Mouse (Mus musculus): ENCODE results near the gene Bmpr1b.

Bmpr1b gene

DNA sequence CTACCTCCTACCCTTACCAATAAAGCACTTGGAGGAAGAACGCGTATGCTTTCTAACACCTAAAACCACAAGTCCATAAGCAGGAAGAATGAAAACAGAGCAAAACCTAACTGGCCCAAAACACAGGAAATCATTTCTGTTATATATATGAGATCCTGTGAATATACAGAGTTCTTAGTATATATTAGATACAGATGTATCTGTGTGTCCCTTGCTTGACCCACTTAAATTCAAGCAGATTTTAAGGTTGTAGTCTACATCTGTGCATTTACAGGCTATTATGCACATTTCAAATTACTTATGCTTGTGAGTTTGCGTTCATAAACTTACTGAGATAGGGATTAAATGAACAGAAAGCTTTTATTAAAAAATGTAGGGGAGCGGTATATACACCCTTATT, 271.5 kb downstream of the Bmpr1b start:
- no peak for DNase-seq

DNA sequence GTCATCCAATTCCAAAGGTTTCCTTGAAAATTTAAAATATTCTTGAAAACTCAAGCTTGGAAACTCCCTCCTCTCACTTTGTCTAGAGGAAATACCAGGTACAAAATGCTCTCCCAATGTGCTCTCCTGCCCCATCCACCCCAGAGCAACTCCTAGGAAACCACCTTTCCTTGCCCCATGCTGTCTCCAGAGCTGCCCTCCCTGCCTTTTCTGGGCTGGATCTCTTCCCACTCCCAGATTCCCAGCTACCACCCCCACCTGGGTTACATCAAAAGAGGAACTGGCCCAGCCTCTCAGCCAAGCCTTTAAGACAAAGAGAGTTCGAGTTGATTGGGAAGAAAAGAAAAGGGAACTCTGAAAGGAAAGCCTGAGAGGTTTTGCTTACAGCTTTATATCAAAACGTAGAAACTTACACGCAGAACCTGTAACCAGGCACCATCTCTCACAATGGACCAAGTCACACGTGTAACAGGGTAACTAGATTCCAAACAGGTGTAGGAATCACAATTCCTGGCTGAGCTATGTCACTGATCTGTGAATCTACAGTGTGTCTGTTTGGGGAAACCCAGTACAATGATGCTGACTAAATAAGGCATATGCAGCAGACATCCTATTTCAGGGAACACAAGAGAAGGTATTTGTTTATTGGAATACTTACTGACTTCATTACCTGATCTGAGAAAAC, 272.2 kb downstream of the Bmpr1b start:
- DNase-seq, result no peak

DNA sequence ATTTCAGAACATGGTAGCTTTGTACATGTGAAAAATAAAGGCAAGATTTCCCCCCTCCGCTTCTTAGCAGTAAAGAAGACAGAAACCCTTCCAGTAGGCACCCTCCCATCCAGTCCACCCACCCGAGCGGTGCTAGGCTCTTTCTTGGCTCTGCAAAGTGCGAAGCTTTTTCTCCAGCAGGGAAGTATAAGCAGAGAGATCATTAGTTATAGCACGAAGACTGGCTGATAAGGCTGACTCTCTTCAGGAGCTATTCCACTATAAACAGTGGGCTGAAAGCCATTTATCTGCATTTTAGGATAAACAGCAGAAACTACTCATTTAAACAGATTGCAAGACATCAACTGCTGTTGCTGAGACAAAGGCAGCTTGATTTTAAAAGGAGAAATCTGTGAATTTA, 274.1 kb downstream of the Bmpr1b start:
- no peak for DNase-seq

DNA sequence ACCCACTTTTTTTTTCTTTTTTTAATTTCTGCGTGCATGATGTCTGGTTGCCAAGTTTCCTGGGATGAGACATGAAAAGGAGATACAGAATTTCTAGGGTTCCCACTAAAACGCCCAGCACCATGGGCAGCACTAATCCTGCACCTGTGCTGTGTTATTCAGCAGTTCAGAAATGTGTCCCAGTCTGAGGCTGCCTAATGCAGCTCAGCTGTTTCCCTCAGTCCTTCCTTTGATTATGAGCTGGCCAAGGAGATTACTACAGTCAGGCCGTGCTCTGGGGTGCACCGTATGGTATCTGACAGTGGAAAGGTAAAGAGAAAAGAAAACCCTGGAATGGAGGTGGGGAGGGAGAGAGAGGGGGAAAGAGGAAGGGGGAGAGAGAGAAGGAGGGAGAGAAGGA, 278.6 kb downstream of the Bmpr1b start:
- no peak for DNase-seq

DNA sequence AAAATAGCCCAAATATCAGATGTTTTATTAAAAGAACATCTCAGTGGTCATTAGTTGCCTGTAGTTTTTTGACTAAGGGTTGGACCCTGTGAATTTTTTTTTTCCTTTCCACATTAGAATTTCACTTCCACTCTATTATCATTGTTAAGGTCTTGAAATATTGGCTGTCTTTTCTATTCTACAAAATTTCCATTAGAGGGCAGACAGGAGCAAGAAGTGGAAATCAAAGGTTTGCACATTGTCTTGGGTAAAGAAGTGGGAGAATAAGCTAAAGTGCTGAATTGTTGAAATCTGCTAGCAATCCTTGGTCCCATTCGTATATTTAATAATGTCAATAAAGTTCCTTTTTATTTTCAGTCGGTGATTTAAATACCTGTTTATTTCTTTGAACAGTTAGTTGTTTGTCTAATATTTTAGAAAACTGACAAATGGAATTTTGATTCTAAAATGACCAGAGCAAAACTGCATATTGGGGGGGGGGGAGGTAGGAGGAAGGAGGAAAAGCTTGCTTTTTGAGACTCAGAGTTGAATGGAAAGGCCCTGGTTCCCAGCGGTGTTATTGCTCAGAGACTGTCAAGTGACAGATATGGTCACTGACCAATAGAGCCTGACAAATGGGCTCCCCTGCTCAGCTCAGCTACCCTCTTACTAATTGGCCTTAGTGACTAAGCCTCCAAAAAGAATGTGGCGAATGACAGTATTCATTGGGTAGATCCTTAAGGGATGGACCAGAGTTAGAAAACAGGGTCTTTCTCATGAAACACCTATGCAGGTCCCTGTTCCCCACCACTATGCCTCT, 281.6 kb downstream of the Bmpr1b start:
- peak; percentile 3 for DNase-seq

DNA sequence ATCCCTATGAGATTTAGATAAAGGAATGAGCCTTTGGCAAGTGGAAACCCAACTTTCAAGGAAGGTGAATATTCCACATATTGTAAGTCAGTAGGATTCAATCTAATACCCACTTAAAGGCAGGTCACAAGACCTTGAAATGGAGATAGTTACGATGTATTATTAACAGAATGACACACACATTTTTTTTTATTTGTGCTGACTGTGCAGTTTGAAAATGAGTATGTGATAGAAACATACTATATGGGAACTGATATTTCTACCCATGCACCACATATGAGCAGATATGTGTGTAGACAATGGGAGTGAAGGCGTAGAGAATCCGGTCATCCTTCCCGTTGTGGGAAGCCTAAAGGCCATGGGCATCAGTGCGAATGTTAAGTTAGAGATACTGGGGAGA, 285.0 kb downstream of the Bmpr1b start:
- no peak for DNase-seq

DNA sequence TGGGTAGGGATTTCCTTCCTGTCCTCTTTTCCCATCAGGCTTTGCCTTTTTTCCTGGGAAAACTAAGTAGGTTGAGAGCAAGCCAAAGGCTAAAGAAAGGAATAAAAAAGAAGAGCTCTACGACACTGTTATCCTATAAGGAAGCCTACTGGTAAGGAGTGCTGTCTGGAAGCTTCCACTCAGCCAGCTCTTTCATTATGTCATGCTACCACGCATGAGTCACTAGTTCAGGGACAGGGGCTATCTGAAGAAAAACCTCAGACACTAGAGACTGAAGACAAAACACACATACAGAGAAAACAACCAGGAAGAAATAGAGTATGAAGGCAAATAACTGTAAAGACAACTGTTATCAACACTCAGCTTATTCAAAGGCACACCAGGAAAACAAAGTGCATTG, 286.7 kb downstream of the Bmpr1b start:
- DNase-seq, result no peak

DNA sequence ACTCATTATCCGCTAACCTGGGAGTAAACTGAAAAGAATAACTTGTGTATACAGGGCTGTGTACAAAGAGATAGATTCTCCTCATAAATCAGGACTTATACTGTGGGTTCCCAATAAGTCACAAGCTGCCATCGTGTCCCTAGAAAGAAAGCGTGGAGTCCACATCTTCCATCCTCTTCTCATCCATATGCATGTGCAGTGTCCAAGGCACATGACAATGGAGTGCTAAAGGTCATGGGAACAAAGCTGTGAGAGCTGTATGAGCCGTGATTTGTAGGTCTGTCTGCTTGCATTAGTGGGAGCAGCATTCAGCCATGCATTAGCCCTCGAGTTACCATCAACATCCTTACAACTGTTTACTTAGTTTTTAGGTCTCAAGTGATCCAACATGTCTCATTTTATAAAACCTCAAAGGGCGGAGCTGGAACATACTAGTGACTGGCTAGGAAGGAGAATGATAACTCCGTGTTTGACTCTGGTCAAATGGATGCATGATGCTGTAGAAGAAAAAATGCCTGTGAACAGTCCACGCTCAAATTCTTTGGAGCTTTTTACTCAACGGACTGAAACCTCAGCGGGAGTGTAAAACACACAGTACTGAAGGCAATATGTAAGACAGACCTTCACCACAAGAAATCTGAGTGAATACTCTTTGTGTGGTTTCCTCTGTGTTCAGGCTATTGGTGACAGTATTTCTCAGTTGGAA, 296.7 kb downstream of the Bmpr1b start:
- no peak for DNase-seq

DNA sequence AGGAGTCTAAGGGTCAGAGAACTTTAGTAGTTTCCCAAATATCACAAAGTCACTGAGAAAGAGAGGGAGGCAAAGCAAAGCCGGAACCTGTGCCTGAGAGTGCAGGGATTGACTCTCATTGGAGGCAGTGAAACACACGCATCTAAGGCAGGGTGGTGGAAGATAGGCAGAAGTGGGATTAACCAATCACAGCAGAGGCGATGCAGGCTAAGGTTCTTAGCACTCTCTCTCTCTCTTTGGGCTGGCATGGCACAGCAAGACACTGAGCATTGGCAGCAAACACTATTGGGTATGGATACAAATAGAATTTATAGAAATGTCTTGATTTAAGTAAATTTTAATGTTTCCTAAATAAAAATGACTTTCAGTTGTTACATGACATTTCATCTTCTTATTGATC, 297.4 kb downstream of the Bmpr1b start:
- DNase-seq, result no peak

DNA sequence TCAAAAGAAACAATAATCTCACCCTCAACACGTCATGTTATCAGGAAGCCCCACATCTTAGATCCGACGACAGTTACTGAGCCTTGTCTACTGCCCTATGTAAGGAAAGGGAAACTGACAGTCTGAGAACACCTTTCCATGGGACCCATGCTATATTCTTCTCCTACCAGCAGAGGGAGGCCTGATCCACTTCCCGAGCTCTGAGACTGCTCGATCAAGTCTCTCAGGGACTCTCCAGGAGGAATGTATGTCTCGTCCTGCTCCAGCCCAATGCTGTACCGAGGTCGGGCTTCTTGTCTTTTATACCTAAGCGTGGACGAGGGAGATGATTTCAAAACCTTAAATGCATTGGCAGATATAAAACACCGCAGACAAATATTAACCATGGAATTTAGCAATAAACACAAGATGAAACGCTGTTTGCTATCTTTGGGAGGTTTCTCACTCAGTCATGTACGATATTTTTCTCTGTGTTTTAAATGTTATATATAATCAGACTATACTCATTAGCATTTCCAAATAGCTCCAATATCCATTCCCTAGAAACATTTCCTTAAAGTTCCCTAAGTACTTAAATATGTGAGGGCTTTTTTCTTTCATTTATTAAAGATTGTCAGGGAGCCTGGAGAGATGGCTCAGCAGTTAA, 306.3 kb downstream of the Bmpr1b start:
- DNase-seq, result peak; percentile 44

DNA sequence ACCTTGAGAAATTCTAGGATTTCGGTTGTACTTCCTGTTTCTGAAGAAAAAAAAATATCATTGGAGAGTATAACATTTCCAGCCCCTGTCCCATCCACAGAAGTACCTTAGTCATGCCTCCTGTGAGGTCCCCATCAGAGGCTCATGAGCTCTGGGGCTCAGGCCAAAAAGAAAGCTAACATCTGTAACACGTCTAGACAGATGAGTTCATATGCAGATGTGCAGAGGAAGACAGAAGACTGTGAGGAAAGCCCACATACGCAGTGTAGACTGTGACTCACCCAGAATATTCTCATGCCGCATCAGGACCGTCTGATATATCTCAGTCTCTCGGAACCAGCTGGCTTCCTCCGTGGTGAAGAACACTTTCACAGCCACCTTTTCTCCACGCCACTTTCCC, 312.1 kb downstream of the Bmpr1b start:
- DNase-seq, result no peak

DNA sequence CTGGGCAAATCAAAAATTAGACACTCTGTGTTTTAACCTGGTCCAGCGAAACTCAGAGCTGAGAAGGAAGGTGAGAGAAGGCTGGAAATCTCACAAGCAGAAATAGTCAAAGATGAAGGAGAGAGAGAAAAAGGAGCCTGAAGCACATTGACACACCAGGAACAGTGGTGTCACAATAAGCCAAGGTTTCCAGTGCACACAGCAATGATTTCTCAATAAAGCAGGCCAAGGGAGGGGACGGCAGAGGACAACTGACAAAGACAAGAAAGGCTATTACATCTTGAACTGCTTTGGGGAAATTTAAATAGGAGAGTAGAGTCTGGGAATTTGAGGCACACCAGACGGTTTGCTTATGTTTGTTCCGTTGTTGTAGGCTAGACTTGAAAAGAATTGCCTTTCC, 314.9 kb downstream of the Bmpr1b start:
- no peak for DNase-seq

DNA sequence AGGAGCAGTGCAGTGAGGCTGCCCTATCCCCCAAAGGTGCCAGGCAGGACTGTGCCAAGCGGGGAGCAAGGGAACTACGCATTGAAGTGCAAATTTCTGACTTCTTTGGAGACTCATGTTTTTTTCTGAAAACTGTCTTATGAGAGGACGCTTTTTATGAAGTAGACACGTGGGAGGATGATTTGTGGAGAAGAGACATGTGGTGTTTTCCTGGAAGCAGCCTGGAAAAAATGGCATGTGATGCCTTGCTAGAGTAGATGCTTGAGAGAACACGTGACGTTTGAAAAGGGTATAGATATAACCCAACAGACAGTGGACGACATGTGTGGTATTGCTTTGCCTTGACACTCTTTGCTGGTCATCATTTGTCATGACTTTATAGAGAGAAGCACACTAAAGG, 319.1 kb downstream of the Bmpr1b start:
- no peak for DNase-seq

DNA sequence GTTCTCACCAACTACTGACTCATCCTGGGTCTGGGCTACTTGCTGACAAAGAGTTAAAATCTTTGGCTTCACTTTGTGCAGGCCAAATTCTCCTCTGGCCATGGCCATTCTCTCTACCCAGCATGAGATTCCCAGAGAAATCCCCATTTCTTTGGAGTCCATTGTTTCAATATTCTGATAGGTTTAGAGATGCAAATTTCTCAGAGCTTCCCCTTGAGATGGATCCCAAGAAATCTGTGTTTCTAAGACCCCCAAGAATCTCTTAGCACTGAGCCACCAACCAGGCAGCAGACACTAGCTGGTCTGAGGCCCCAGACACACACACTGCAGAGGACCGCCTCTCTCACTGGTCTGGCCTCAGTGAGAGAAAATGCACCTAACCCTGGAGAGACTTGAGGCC, 320.0 kb downstream of the Bmpr1b start:
- DNase-seq, result no peak

DNA sequence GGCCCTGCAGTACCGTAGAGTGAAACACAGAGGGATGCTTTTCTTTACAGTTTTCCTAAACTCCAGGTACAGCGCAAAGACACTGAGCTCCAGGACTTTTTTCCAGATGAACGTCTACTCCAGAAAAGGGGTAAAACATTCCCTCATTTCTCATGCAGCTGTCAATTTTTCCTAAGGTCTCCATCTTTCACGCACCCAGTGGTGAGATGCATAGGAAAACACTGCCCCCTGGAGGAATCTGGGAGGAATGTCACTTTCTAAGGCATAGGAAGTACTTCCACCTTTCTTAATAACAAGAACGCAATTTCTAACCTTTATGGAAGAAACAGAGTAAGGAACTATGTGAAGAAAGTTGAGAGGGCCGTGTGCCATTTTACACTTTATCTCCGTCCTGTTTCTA, 330.4 kb downstream of the Bmpr1b start:
- DNase-seq, result peak; percentile 16

DNA sequence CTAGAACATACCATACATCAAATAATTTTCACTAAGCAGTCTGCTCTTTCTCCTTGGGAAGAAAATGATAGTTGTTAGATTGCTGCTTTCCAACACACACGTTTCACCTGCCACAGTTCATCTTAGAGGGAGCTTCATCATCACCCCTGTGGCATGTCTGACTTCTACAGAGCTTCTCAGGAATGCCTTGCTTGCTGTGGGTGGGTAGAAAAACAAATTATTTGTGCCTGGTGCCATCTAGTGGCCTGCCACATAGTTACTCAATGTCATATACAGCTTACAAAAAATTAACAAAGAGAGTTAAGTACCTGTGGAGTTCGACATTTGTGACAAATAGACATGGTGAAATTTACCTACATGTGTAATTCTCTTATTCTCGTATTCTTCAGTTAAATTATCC, 338.1 kb downstream of the Bmpr1b start:
- peak; percentile 72 for DNase-seq

DNA sequence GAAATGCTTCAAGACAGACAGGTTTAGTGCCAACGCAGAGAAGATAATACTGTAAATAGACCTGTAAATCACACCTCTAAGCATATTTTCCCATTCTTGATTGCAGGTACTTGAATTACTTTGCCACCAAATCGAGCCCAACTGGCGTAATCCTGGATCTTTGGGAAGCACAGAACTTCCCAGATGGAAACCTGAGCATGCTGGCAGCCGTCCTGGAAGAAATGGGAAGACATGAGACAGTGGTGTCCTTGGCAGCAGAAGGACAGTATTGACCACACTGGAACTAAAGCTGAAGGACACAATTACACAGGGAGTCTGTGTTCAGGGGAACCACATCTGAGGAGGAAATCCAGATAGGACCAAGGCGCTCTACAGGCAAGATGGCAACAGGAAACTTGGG, 340.9 kb downstream of the Bmpr1b start:
- no peak for DNase-seq

DNA sequence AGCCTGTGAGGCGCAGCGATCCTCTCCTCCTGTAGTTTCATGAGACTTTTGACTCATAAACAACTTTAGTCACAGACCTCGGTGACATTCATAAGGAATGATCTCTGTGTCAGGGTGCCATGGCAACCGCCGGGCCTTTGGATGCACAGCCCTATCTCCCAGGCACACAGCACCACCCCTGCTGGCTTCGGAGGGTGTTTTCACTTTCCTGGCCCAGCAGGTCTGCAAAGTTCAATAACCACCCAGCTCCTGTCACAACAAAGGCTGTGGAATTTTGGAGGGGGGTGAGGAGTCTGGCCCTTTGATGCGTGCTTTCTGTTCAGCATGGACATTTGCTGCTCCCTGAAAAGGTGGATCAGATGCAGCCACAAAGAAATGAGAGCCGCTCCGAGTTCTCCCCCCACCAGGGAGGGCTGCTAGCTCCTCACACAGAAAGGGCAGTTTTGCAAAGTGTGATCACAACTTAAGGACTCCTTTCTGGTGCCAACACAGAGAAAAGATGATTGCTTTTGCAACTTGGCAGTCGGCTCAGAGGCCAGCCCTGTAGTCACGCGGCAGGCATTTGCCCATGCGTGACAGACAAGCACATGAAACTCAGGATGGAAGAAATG, 349.8 kb downstream of the Bmpr1b start:
- peak; percentile 59 for DNase-seq

DNA sequence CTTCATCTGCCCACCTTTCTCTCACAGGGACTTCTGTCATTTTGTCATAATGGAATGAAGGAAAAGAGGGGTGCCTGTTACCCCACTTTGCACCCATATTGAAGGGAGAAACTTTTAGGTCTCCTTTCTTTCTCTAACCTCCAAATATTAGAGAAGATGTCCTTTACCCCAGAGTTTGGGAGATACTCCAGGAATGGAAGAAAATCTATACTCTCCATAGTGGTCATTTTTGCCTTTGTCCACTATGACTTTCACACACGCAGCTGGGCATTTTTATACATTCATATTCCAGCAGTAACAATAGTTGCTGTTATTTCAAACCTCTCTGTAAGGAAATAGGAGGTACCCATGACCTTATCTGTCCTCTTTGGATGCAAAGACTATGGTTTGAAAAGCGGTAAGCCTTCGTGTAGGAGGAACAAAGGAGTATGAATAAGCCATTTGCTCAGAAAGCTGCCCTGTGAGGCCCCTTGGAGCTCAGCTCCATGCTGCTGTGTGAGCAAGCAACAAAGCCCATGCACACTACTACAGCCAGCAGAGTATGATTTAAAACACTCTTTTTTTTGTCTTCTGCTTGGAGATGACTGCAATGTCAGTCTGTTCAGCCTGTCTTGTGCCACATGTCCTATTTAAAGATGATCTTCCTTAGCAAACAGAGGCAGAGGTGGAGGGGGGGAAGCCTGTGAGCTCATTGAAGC, 350.5 kb downstream of the Bmpr1b start:
- DNase-seq, result no peak

DNA sequence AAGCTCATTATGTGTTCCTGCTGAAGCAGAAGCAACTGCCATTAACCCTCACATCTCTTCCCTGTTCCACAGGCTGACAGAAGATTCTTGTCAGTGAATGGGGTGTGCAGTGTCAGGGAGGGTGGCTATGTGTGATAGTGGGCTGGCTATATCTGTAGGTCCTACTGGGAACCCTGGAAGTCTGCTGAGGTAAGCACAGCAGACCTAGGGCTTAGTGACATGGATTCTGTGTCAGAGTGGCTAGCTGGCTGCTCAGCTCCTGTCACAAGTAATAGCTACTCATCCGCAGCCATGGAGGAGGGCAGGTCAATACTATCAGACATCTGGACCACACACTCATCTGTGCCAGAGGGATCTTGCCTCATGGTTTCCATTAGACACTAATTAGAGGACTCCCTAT, 354.4 kb downstream of the Bmpr1b start:
- DNase-seq, result no peak

DNA sequence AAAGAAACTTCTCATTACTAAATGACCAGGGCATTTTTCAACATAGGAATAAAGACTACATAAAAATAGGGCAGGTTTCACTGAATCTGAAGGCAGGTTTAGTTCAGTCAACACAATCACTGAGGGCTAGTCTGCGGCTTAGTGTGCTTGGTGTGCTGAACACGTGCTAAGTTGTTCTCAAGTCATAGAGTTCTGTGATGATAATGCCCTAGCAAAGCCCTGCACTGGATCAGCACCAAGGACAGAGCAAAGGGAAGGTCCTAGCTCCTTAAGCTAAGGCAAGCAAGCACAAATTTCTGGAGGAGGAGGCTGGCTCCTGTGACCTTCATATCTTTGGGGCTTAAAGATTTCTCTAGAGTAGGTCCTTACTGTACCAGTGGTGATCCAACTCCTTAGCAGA, 357.9 kb downstream of the Bmpr1b start:
- peak; percentile 31 for DNase-seq

DNA sequence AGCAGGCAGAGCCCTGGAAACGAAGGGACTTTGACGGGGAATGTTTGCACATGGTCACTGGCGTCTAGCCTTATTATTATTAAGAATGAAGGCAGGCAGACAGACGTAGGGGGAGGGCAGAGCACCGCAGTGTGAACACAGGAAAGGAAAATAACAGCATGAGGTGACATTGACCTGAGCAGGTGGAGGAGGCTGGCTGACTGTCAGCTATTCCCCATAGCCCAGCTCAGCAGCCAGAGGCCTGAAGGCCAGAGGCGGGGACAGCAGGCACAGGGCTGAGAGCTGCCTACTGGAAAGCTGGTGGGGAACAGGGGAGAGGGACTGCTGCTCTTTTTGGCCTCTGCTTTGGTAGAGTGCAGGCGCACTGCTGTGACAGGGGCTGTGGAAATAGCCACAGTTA, 358.3 kb downstream of the Bmpr1b start:
- no peak for DNase-seq

DNA sequence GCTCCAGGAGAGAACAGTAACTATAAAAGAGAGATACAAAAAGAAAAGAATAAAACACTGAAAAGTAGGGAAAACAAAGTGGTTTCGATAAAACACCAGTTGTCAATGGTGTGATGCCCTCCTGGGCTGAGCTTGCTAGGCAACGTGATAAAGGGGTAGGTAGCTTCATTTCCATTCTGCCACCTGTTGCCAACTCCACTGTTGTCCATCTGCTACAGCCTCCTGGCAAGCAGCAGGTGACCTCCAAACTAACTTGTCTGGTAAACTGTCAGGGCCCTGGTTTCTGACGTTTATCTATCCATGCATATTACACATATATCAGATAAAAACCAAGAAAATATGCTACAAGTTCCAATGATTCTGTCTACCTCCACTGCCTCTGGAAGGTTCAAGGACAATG, 359.6 kb downstream of the Bmpr1b start:
- DNase-seq, result no peak
